Mouse (Mus musculus) hindbrain, embryonic 16.5 days (tissue): ENCODE measurements at regions not wholly inside any gene's neighbourhood (a gene's known extent, or its start where the extent isn't known, plus 50 kb on each side); places are given as distances from the start of the nearest gene placed in this dataset.
A peak's percentile ranks its signal among the peaks of the same experiment; 100 is the strongest.

Experiments
- ATAC-seq: fragments of 200-750 bp; cut with Nextera tagmentation; 2 replicates; pipeline ENCODE4 v1.8.0; 2017; ENCODE audit warnings: moderate TSS enrichment, moderate library complexity
- H3K27ac ChIP-seq: fragments of 300-500 bp; sonication (generic); 2 replicates; pipeline ENCODE4 v1.5.1; 2014; ENCODE audit warnings: low read depth, mild to moderate bottlenecking, control low read depth, low read length, moderate library complexity
- H3K27me3 ChIP-seq: fragments of 300-500 bp; sonication (generic); replicated peaks from 2 replicates; pipeline ENCODE4 v1.6.1; 2014; ENCODE audit warnings: low read length; ENCODE audit not compliant: control insufficient read depth, insufficient read depth
- H3K36me3 ChIP-seq: fragments of 300-500 bp; sonication (generic); 2 replicates; pipeline ENCODE4 v1.6.1; 2014; ENCODE audit warnings: mild to moderate bottlenecking, low read length, moderate library complexity, mixed read lengths; ENCODE audit not compliant: control insufficient read depth, insufficient read depth
- H3K4me1 ChIP-seq: fragments of 300-500 bp; sonication (generic); 2 replicates; pipeline ENCODE4 v1.6.1; 2014; ENCODE audit warnings: low read depth, low read length; ENCODE audit not compliant: control insufficient read depth, insufficient read depth
- H3K4me2 ChIP-seq: fragments of 300-500 bp; sonication (generic); 2 replicates; pipeline ENCODE4 v1.6.1; 2014; ENCODE audit warnings: mild to moderate bottlenecking, low read length, control low read depth, moderate library complexity
- H3K4me3 ChIP-seq: fragments of 300-500 bp; sonication (generic); 2 replicates; pipeline ENCODE4 v1.5.1; 2014; ENCODE audit warnings: mild to moderate bottlenecking, low read length, control low read depth, moderate library complexity
- H3K9ac ChIP-seq: fragments of 300-500 bp; sonication (generic); 2 replicates; pipeline ENCODE4 v1.6.1; 2014; ENCODE audit warnings: low read depth, mild to moderate bottlenecking, control low read depth, low read length, moderate library complexity
- H3K9me3 ChIP-seq: fragments of 300-500 bp; sonication (generic); 2 replicates; pipeline ENCODE4 v1.6.1; 2014; ENCODE audit warnings: mild to moderate bottlenecking, low read length, moderate library complexity; ENCODE audit not compliant: control insufficient read depth
- WGBS: fragments of 180-500 bp; shearing (Covaris S2); extraction: QIAGEN DNeasy Blood & Tissue Kit; methylation state at CpG from one replicate; pipeline ENCODE4 v1.1.7; 2014; 5-methylcytosine and 5-hydroxymethylcytosine counted together

DNA sequence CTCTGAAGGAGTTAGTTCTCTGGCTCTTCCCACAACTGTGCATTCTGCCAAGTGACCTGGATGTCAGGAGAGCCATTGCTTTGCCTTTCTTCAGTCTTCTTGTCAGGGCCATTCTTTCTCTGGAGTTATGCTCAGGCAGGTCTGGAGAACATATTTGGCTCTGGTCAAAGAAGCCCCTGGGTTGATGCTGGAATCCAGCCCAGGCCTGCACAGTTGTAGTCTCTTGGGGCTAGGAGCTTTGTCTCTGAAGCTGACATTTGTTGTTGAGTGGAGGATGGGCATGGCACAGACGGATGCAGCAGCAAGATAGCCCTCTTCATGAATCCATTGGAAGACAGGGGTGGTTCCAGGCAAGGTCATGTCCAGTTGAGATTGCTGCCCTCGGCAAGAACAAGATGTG is 411.4 kb upstream of the Mki67 start:
- Histone ChIP-seq H3K27me3 (no peaks in the 10 kb centered on the region), H3K27ac (no peak overlapping the region), H3K36me3 (no peaks in the 10 kb centered on the region), H3K4me2 (no peak overlapping the region), H3K9ac (no peak overlapping the region), H3K9me3 (no peaks in the 10 kb centered on the region), H3K4me1 (peaks cover 9% of the 10 kb centered on the region), H3K4me3 (no peak overlapping the region)
- peak; percentile 56; the same call in 1 of the 2 replicates for ATAC-seq
- 70% methylated on average over 2 of the region's 2 CpGs for WGBS

- ATAC-seq: peak; percentile 84
- H3K27ac ChIP-seq: peak overlapping the region; percentile 46
- WGBS: 42% methylated on average over 7 of the region's 7 CpGs
Measured at GRCm38 (mm10) chr7:136129721-136130123, 413.6 kb upstream of the Mki67 start.

GRCm38 (mm10) chr7:136130666-136131239 is 414.6 kb upstream of the Mki67 start:
- WGBS: 30% methylated on average over 10 of the region's 10 CpGs
- Histone ChIP-seq H3K27me3 (no peaks in the 10 kb centered on the region), H3K9me3 (no peaks in the 10 kb centered on the region), H3K9ac (no peak overlapping the region), H3K4me2 (no peak overlapping the region), H3K4me1 (peaks cover 9% of the 10 kb centered on the region), H3K27ac (no peak overlapping the region), H3K4me3 (no peak overlapping the region), H3K36me3 (no peaks in the 10 kb centered on the region)
- ATAC-seq: no peak

More at GRCm38 (mm10) chr7:136129721-136130123, 413.6 kb upstream of the Mki67 start:
- no peak overlapping the region for H3K4me3 ChIP-seq
- no peak overlapping the region for H3K4me2 ChIP-seq
- no peaks in the 10 kb centered on the region for H3K27me3 ChIP-seq
- H3K4me1 ChIP-seq: peaks cover 9% of the 10 kb centered on the region
- no peaks in the 10 kb centered on the region for H3K36me3 ChIP-seq
- no peak overlapping the region for H3K9ac ChIP-seq
- no peaks in the 10 kb centered on the region for H3K9me3 ChIP-seq

DNA sequence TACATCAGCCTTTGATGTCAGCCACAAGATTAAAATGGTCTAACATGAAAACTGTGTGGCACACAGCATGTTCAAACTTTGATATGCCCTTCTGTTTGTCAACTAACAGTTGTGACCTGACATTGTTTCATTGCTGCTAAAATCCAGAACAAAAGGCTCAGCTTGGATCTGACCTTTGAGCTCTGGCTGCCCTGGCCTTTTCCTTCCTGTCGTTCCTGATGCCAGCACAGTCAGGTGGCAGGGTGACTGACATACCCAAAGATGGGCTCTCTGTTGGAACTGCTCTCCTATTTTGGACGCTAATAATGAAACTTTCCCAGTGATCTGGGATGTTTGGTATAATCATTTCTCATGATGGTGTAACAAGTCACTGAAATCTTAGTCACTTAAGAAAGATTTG is 416.8 kb upstream of the Mki67 start:
- Histone ChIP-seq H3K9ac (no peak overlapping the region), H3K4me2 (no peak overlapping the region), H3K27ac (no peak overlapping the region), H3K27me3 (no peaks in the 10 kb centered on the region), H3K36me3 (no peaks in the 10 kb centered on the region), H3K9me3 (no peaks in the 10 kb centered on the region), H3K4me3 (no peak overlapping the region), H3K4me1 (peaks cover 9% of the 10 kb centered on the region)
- no peak for ATAC-seq
- 65% methylated on average over 2 of the region's 2 CpGs for WGBS

DNA sequence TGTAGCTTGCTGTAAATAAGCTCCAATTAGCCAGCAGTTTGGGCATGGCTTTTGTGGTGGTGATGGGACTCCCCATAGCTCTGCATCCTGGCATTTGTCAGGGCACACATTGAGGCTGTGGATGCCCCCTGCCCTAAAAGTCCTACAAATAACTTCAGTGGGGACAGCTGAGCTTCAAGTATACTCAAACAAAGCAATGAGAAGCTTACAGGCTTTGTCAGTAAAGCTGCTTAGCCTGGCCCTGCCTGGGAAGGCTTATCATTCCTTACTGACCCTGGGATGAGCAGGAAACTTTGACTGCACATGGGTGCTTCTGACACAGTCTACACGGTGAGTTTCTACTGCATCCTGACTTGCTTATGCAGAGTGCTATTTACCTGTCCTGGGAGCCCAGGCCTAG is 420.5 kb upstream of the Mki67 start:
- no peak overlapping the region for H3K4me3 ChIP-seq
- no peak overlapping the region for H3K9ac ChIP-seq
- no peak for ATAC-seq
- WGBS: 75% methylated on average over 1 of the region's 1 CpGs
- H3K4me1 ChIP-seq: no peaks in the 10 kb centered on the region
- no peaks in the 10 kb centered on the region for H3K9me3 ChIP-seq
- H3K36me3 ChIP-seq: no peaks in the 10 kb centered on the region
- no peaks in the 10 kb centered on the region for H3K27me3 ChIP-seq
- no peak overlapping the region for H3K4me2 ChIP-seq
- no peak overlapping the region for H3K27ac ChIP-seq

DNA sequence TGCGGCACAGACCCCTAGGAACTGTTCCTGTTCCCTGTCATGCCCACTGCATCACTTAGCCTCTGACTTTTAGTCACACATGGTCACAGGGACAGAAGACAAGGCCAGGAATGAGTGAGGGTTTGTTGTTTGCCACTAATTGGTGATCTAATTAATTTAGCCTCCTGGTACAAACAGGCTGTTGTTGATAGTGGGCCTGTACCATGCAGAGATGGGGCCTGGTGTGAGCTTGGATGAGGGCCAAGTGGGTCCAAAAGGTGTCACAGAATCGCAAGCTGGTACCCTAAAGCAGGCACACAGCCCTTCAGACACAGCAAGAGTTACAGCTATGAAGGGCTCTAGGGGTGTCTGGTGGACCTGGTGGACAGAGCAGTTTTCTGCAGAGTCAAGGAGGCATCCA is 421.2 kb upstream of the Mki67 start:
- WGBS: 75% methylated on average over 2 of the region's 2 CpGs
- H3K36me3 ChIP-seq: no peaks in the 10 kb centered on the region
- H3K4me3 ChIP-seq: no peak overlapping the region
- no peak overlapping the region for H3K4me2 ChIP-seq
- H3K9ac ChIP-seq: no peak overlapping the region
- H3K27me3 ChIP-seq: no peaks in the 10 kb centered on the region
- no peaks in the 10 kb centered on the region for H3K9me3 ChIP-seq
- H3K4me1 ChIP-seq: no peaks in the 10 kb centered on the region
- no peak overlapping the region for H3K27ac ChIP-seq
- ATAC-seq: no peak

DNA sequence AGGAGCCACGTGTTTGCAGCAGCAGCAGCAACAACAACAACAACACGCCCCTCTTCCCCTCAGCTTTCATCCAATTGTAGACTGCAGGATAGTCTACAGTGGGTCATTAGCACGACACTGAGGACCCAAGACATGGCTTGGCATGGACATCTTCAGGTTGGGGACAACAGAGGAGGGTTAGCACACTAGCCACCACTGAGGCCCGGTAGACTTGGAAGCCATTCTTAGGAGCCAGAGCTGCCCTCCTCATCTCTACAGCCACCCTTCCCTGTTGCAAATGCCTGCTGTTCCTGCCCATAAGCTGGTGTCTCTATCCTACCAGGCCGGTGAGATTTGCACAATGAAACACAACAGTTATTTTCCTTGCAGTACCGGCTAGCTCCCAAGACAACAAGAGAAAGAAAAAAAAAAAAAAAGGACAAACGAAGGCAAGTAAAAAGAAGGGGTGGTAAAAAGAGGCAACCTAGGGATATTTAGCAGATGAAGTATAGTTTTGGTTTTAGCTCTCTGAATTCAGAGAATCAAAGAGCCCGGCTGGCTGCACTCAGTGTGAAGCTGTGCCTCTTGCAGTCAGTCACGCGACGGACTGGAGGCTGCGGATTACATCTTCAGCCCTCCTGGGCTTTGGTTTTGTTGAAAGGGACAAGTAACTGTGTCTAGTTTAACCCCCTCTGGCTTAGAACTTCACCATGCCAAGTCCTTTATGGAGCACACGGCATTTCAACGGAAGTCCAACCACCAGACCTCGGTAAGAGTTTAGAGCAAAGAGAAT is 421.9 kb upstream of the Mki67 start:
- Histone ChIP-seq H3K4me1 (no peaks in the 10 kb centered on the region), H3K27ac (no peak overlapping the region)
- ATAC-seq: no peak

DNA sequence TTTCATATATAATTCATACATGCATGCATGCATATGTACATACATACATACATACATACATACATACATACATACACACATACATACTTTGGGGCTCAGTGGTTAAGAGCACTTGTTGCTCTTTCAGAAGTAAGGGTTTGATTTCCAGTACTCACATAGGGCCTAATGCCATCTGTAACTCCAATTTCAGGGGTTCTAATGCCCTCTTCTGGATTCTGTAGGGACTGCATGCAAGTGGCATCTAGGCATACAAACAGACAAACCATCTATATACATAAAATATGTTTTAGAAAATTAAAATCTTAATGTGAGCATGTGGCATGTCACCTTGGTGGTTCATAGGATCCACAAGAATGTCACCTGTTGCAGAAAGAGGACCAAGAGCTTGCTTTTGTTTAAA is 426.7 kb upstream of the Mki67 start:
- Histone ChIP-seq H3K4me2 (no peak overlapping the region), H3K27ac (no peak overlapping the region), H3K27me3 (no peaks in the 10 kb centered on the region), H3K36me3 (no peaks in the 10 kb centered on the region), H3K4me3 (no peak overlapping the region), H3K9me3 (no peaks in the 10 kb centered on the region), H3K9ac (no peak overlapping the region), H3K4me1 (no peaks in the 10 kb centered on the region)
- ATAC-seq: no peak

More for the DNA sequence above, 421.9 kb upstream of the Mki67 start:
- H3K4me3 ChIP-seq: no peak overlapping the region
- no peaks in the 10 kb centered on the region for H3K36me3 ChIP-seq
- no peak overlapping the region for H3K9ac ChIP-seq
- H3K4me2 ChIP-seq: no peak overlapping the region
- H3K9me3 ChIP-seq: no peaks in the 10 kb centered on the region
- H3K27me3 ChIP-seq: no peaks in the 10 kb centered on the region
- 64% methylated on average over 15 of the region's 15 CpGs for WGBS

GRCm38 (mm10) chr7:136150196-136150595 is 434.0 kb upstream of the Mki67 start:
- Histone ChIP-seq H3K4me2 (no peak overlapping the region), H3K4me3 (no peak overlapping the region), H3K4me1 (no peaks in the 10 kb centered on the region), H3K9ac (no peak overlapping the region), H3K36me3 (no peaks in the 10 kb centered on the region), H3K9me3 (no peaks in the 10 kb centered on the region), H3K27me3 (no peaks in the 10 kb centered on the region), H3K27ac (no peak overlapping the region)
- 60% methylated on average over 5 of the region's 5 CpGs for WGBS
- no peak for ATAC-seq
